Mouse (Mus musculus) mesoderm, embryonic 11.5 days (tissue): ENCODE results near the gene Mcm10.

Source experiments
- DNase-seq: peaks from one replicate; pipeline ENCODE4 v3.0.0-alpha.2; 2012; ENCODE audit warnings: low read depth, low spot score

Gene Mcm10

GRCm38 (mm10) chr2:5032665-5033064 lies 20.1 kb upstream of the Mcm10 start:
- no peak for DNase-seq

- DNase-seq: no peak
These were observed 18.6 kb upstream of the Mcm10 start for GRCm38 (mm10) chr2:5031215-5031614.

GRCm38 (mm10) chr2:5029808-5030207 lies 17.2 kb upstream of the Mcm10 start:
- no peak for DNase-seq

GRCm38 (mm10) chr2:5028047-5028446 lies 15.5 kb upstream of the Mcm10 start:
- no peak for DNase-seq

GRCm38 (mm10) chr2:5027057-5027456 lies 14.5 kb upstream of the Mcm10 start:
- DNase-seq: no peak

GRCm38 (mm10) chr2:5025162-5025733 lies 12.7 kb upstream of the Mcm10 start:
- no peak for DNase-seq

- DNase-seq: no peak
These were observed 11.3 kb upstream of the Mcm10 start for GRCm38 (mm10) chr2:5023699-5024399.

GRCm38 (mm10) chr2:5023275-5023674 lies 10.7 kb upstream of the Mcm10 start:
- DNase-seq: no peak

- DNase-seq: no peak
These were observed 7.1 kb upstream of the Mcm10 start for GRCm38 (mm10) chr2:5019708-5020107.

- no peak for DNase-seq
These were observed 4.3 kb upstream of the Mcm10 start for GRCm38 (mm10) chr2:5016922-5017321.

- DNase-seq: no peak
These were observed 2.9 kb upstream of the Mcm10 start for GRCm38 (mm10) chr2:5015527-5015926.

- DNase-seq: no peak
These were observed 2.0 kb upstream of the Mcm10 start for GRCm38 (mm10) chr2:5014616-5015015.

- DNase-seq: no peak
These were observed 597 bp downstream of the Mcm10 start for GRCm38 (mm10) chr2:5011898-5012490.

- DNase-seq: no peak
These were observed 5.5 kb downstream of the Mcm10 start for GRCm38 (mm10) chr2:5007107-5007506.

- DNase-seq: no peak
These were observed 11.3 kb downstream of the Mcm10 start for GRCm38 (mm10) chr2:5001266-5001665.

- DNase-seq: no peak
These were observed 13.7 kb downstream of the Mcm10 start for GRCm38 (mm10) chr2:4998905-4999304.

GRCm38 (mm10) chr2:4996421-4996824 lies 16.2 kb downstream of the Mcm10 start:
- DNase-seq: no peak

- no peak for DNase-seq
These were observed 16.9 kb downstream of the Mcm10 start for GRCm38 (mm10) chr2:4995646-4996045.

GRCm38 (mm10) chr2:4994436-4994835 lies 18.2 kb downstream of the Mcm10 start:
- no peak for DNase-seq

- no peak for DNase-seq
These were observed 19.0 kb downstream of the Mcm10 start for GRCm38 (mm10) chr2:4993584-4993983.

GRCm38 (mm10) chr2:4988826-4989424 lies 23.7 kb downstream of the Mcm10 start:
- no peak for DNase-seq

GRCm38 (mm10) chr2:4987388-4988180 lies 25.0 kb downstream of the Mcm10 start:
- no peak for DNase-seq
